Mouse (Mus musculus): ENCODE measurements around the gene Ap5m1. TPM values are rescaled to one million over a fixed set of nuclear protein-coding genes. Genes with fewer than 3 reads are reported as not detected.
"Not testable (repeated sequence)": the region's sequence is repeated elsewhere in the genome, so short reads cannot be mapped to it uniquely, and the experiment has no call there.

Gene Ap5m1
- polyA plus RNA-seq, 1 experiment from 2014 or later, result 27.2 TPM

- no peak overlapping the region for H3K4me2 ChIP-seq (ENCODE audit: low read length)
- H3K27me3 ChIP-seq (replicated peaks; ENCODE audit: control insufficient read depth, insufficient read depth, low read length), result no peaks in the 10 kb centered on the region
- no peak for ATAC-seq (replicated peaks; ENCODE audit: low FRiP score, low TSS enrichment, low read depth)
- 53% methylated on average over 5 of the region's 5 CpGs for WGBS
- H3K9me3 ChIP-seq (ENCODE audit: control insufficient read depth, low read length), result no peaks in the 10 kb centered on the region
- H3K4me1 ChIP-seq (replicated peaks; ENCODE audit: control insufficient read depth, insufficient read depth, low read length), result no peaks in the 10 kb centered on the region
- H3K36me3 ChIP-seq (ENCODE audit: control insufficient read depth, insufficient read depth, low read length), result peaks cover 11% of the 10 kb centered on the region
- H3K4me3 ChIP-seq (ENCODE audit: low read depth, low read length), result no peak overlapping the region
- no peak overlapping the region for H3K9ac ChIP-seq (ENCODE audit: low read length)
- no peak overlapping the region for H3K27ac ChIP-seq (ENCODE audit: low read depth)
- no peak for DNase-seq (ENCODE audit: low spot score)
These were observed 24.2 kb downstream of the Ap5m1 start for GRCm38 (mm10) chr14:49090102-49090501.

- no peak overlapping the region for H3K4me2 ChIP-seq (ENCODE audit: low read length)
- WGBS, result 97% methylated on average over 4 of the region's 4 CpGs
These were observed 25.4 kb downstream of the Ap5m1 start for GRCm38 (mm10) chr14:49091277-49091676.

GRCm38 (mm10) chr14:49091755-49092154 is 25.9 kb downstream of the Ap5m1 start:
- not testable (repeated sequence) for ATAC-seq (replicated peaks; ENCODE audit: low FRiP score, low TSS enrichment, low read depth); H3K27ac ChIP-seq (ENCODE audit: low read depth); H3K36me3 ChIP-seq (ENCODE audit: control insufficient read depth, insufficient read depth, low read length); H3K4me2 ChIP-seq (ENCODE audit: low read length); H3K4me1 ChIP-seq (replicated peaks; ENCODE audit: control insufficient read depth, insufficient read depth, low read length); H3K9ac ChIP-seq (ENCODE audit: low read length); H3K9me3 ChIP-seq (ENCODE audit: control insufficient read depth, low read length); H3K27me3 ChIP-seq (replicated peaks; ENCODE audit: control insufficient read depth, insufficient read depth, low read length); DNase-seq (ENCODE audit: low spot score); H3K4me3 ChIP-seq (ENCODE audit: low read depth, low read length)
- 46% methylated on average over 1 of the region's 1 CpGs for WGBS

More at GRCm38 (mm10) chr14:49091277-49091676, 25.4 kb downstream of the Ap5m1 start:
- ATAC-seq (replicated peaks; ENCODE audit: low FRiP score, low TSS enrichment, low read depth) (no peak), DNase-seq (ENCODE audit: low spot score) (no peak)
- Histone ChIP-seq H3K27me3 (replicated peaks; ENCODE audit: control insufficient read depth, insufficient read depth, low read length) (no peaks in the 10 kb centered on the region), H3K27ac (ENCODE audit: low read depth) (no peak overlapping the region), H3K9me3 (ENCODE audit: control insufficient read depth, low read length) (no peaks in the 10 kb centered on the region), H3K9ac (ENCODE audit: low read length) (no peak overlapping the region), H3K36me3 (ENCODE audit: control insufficient read depth, insufficient read depth, low read length) (0 out of 2 replicates have a peak, but pooled peaks cover 7% of the 10 kb centered on the region), H3K4me1 (replicated peaks; ENCODE audit: control insufficient read depth, insufficient read depth, low read length) (no peaks in the 10 kb centered on the region), H3K4me3 (ENCODE audit: low read depth, low read length) (no peak overlapping the region)

GRCm38 (mm10) chr14:49118381-49118780 is 52.5 kb downstream of the Ap5m1 start:
- no peak overlapping the region for H3K9ac ChIP-seq (ENCODE audit: low read length)
- ATAC-seq (replicated peaks; ENCODE audit: low FRiP score, low TSS enrichment, low read depth), result no peak
- H3K4me2 ChIP-seq (ENCODE audit: low read length), result no peak overlapping the region
- peak; percentile 83 for DNase-seq (ENCODE audit: low spot score)
- 7% methylated on average over 7 of the region's 7 CpGs for WGBS
- H3K27ac ChIP-seq (ENCODE audit: low read depth), result no peak overlapping the region
- H3K36me3 ChIP-seq (ENCODE audit: control insufficient read depth, insufficient read depth, low read length), result no peaks in the 10 kb centered on the region
- no peak overlapping the region for H3K4me3 ChIP-seq (ENCODE audit: low read depth, low read length)
- no peaks in the 10 kb centered on the region for H3K27me3 ChIP-seq (replicated peaks; ENCODE audit: control insufficient read depth, insufficient read depth, low read length)
- H3K9me3 ChIP-seq (ENCODE audit: control insufficient read depth, low read length), result no peaks in the 10 kb centered on the region
- H3K4me1 ChIP-seq (replicated peaks; ENCODE audit: control insufficient read depth, insufficient read depth, low read length), result no peaks in the 10 kb centered on the region

GRCm38 (mm10) chr14:49121723-49122122 is 55.8 kb downstream of the Ap5m1 start:
- no peaks in the 10 kb centered on the region for H3K9me3 ChIP-seq (ENCODE audit: control insufficient read depth, low read length)
- no peaks in the 10 kb centered on the region for H3K27me3 ChIP-seq (replicated peaks; ENCODE audit: control insufficient read depth, insufficient read depth, low read length)
- no peak overlapping the region for H3K9ac ChIP-seq (ENCODE audit: low read length)
- 44% methylated on average over 9 of the region's 9 CpGs for WGBS
- H3K4me1 ChIP-seq (replicated peaks; ENCODE audit: control insufficient read depth, insufficient read depth, low read length), result no peaks in the 10 kb centered on the region
- H3K4me3 ChIP-seq (ENCODE audit: low read depth, low read length), result no peak overlapping the region
- no peak overlapping the region for H3K4me2 ChIP-seq (ENCODE audit: low read length)
- ATAC-seq (replicated peaks; ENCODE audit: low FRiP score, low TSS enrichment, low read depth) (no peak), DNase-seq (ENCODE audit: low spot score) (no peak)
- H3K36me3 ChIP-seq (ENCODE audit: control insufficient read depth, insufficient read depth, low read length), result no peaks in the 10 kb centered on the region
- H3K27ac ChIP-seq (ENCODE audit: low read depth), result no peak overlapping the region

GRCm38 (mm10) chr14:49127162-49127779 is 61.4 kb downstream of the Ap5m1 start:
- Histone ChIP-seq H3K36me3 (ENCODE audit: control insufficient read depth, insufficient read depth, low read length) (no peaks in the 10 kb centered on the region), H3K4me2 (ENCODE audit: low read length) (no peak overlapping the region), H3K9ac (ENCODE audit: low read length) (no peak overlapping the region), H3K4me1 (replicated peaks; ENCODE audit: control insufficient read depth, insufficient read depth, low read length) (no peaks in the 10 kb centered on the region), H3K27me3 (replicated peaks; ENCODE audit: control insufficient read depth, insufficient read depth, low read length) (no peaks in the 10 kb centered on the region), H3K4me3 (ENCODE audit: low read depth, low read length) (no peak overlapping the region), H3K27ac (ENCODE audit: low read depth) (no peak overlapping the region), H3K9me3 (ENCODE audit: control insufficient read depth, low read length) (no peaks in the 10 kb centered on the region)
- ATAC-seq (replicated peaks; ENCODE audit: low FRiP score, low TSS enrichment, low read depth) (no peak), DNase-seq (ENCODE audit: low spot score) (no peak)
- 77% methylated on average over 23 of the region's 23 CpGs for WGBS

- no peak for DNase-seq (ENCODE audit: low spot score)
- Histone ChIP-seq H3K27ac (ENCODE audit: low read depth) (no peak overlapping the region), H3K4me3 (ENCODE audit: low read depth, low read length) (no peak overlapping the region), H3K4me1 (replicated peaks; ENCODE audit: control insufficient read depth, insufficient read depth, low read length) (no peaks in the 10 kb centered on the region), H3K9ac (ENCODE audit: low read length) (no peak overlapping the region), H3K27me3 (replicated peaks; ENCODE audit: control insufficient read depth, insufficient read depth, low read length) (no peaks in the 10 kb centered on the region), H3K4me2 (ENCODE audit: low read length) (no peak overlapping the region), H3K36me3 (ENCODE audit: control insufficient read depth, insufficient read depth, low read length) (no peaks in the 10 kb centered on the region), H3K9me3 (ENCODE audit: control insufficient read depth, low read length) (no peaks in the 10 kb centered on the region)
- no peak for ATAC-seq (replicated peaks; ENCODE audit: low FRiP score, low TSS enrichment, low read depth)
- 69% methylated on average over 10 of the region's 10 CpGs for WGBS
These were observed 62.8 kb downstream of the Ap5m1 start for GRCm38 (mm10) chr14:49128544-49129263.

DNA sequence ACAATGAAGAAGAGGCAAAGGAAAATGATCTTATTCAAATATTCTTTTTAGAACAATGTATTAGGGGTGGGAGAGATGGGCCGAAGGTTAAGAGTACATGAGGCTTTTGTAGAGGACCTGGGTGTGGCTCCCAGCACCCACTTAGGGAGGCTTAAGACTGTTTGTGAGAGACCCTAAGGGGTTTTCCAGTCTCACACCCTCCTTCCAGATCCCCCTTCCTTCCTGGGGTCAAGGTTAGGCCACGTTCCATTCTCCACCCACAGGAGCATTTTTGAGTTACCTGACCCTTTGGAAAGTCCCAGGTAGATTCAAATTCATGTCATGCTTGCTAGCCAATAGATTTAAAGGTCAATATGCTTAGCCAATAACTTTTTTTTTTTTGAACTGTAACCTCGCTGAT is 66.5 kb downstream of the Ap5m1 start:
- H3K27me3 ChIP-seq (replicated peaks; ENCODE audit: control insufficient read depth, insufficient read depth, low read length), result no peaks in the 10 kb centered on the region
- H3K4me2 ChIP-seq (ENCODE audit: low read length), result no peak overlapping the region
- H3K4me3 ChIP-seq (ENCODE audit: low read depth, low read length), result no peak overlapping the region
- no peak for ATAC-seq (replicated peaks; ENCODE audit: low FRiP score, low TSS enrichment, low read depth)
- no peaks in the 10 kb centered on the region for H3K4me1 ChIP-seq (replicated peaks; ENCODE audit: control insufficient read depth, insufficient read depth, low read length)
- DNase-seq (ENCODE audit: low spot score), result no peak
- H3K36me3 ChIP-seq (ENCODE audit: control insufficient read depth, insufficient read depth, low read length), result no peaks in the 10 kb centered on the region
- 87% methylated on average over 3 of the region's 3 CpGs for WGBS
- H3K9me3 ChIP-seq (ENCODE audit: control insufficient read depth, low read length), result no peaks in the 10 kb centered on the region
- H3K27ac ChIP-seq (ENCODE audit: low read depth), result no peak overlapping the region
- H3K9ac ChIP-seq (ENCODE audit: low read length), result no peak overlapping the region

GRCm38 (mm10) chr14:49138171-49138570 is 72.3 kb downstream of the Ap5m1 start:
- Histone ChIP-seq H3K27ac (ENCODE audit: low read depth) (no peak overlapping the region), H3K27me3 (replicated peaks; ENCODE audit: control insufficient read depth, insufficient read depth, low read length) (no peaks in the 10 kb centered on the region), H3K4me1 (replicated peaks; ENCODE audit: control insufficient read depth, insufficient read depth, low read length) (no peaks in the 10 kb centered on the region), H3K4me2 (ENCODE audit: low read length) (no peak overlapping the region), H3K9ac (ENCODE audit: low read length) (no peak overlapping the region), H3K4me3 (ENCODE audit: low read depth, low read length) (no peak overlapping the region), H3K36me3 (ENCODE audit: control insufficient read depth, insufficient read depth, low read length) (no peaks in the 10 kb centered on the region), H3K9me3 (ENCODE audit: control insufficient read depth, low read length) (no peaks in the 10 kb centered on the region)
- ATAC-seq (replicated peaks; ENCODE audit: low FRiP score, low TSS enrichment, low read depth) (no peak), DNase-seq (ENCODE audit: low spot score) (no peak)
- WGBS, result 54% methylated on average over 1 of the region's 1 CpGs

Data from intestine, embryonic 14.5 days (tissue).